Comparison of ENCODE assay signal across 8 mouse cellular contexts in genomic region chr7:118739975-118740531, GRCm38 (mm10). TPM values are rescaled to one million over a fixed set of nuclear protein-coding genes. Genes with fewer than 3 reads are reported as not detected.
DNase-seq lines count a peak whose midpoint lies in the region; ATAC-seq and TF ChIP-seq lines count a peak whose summit lies in the region.

Vps35l (plus strand) TSS chr7:118740226.

- H3K36me3 ChIP-seq in E14TG2a.4 (ENCODE audit: insufficient read depth, low read length) = peaks cover 7% of the 10 kb centered on the region
- peaks cover 22% of the 10 kb centered on the region for H3K36me3 ChIP-seq in forebrain, embryonic 12.5 days (replicated peaks)
- no peaks in the 10 kb centered on the region; the same call in 1 of the 2 replicates for H3K36me3 ChIP-seq in heart, embryonic 16.5 days (ENCODE audit: control insufficient read depth, insufficient read depth)
- peaks cover 16% of the 10 kb centered on the region for H3K36me3 ChIP-seq in liver, embryonic 13.5 days
- 0 out of 2 replicates have a peak, but pooled peaks cover 4% of the 10 kb centered on the region for H3K36me3 ChIP-seq in stomach, embryonic 15.5 days

- H3K4me1 ChIP-seq in E14TG2a.4 (replicated peaks; ENCODE audit: low read depth, low read length) = peaks cover 21% of the 10 kb centered on the region
- H3K4me1 ChIP-seq in forebrain, embryonic 12.5 days = peaks cover 13% of the 10 kb centered on the region
- peaks cover 7% of the 10 kb centered on the region for H3K4me1 ChIP-seq in heart, embryonic 16.5 days (ENCODE audit: control insufficient read depth, insufficient read depth, low read length)
- H3K4me1 ChIP-seq in liver, embryonic 13.5 days (replicated peaks) = peaks cover 29% of the 10 kb centered on the region
- H3K4me1 ChIP-seq in stomach, embryonic 15.5 days = peaks cover 9% of the 10 kb centered on the region; the same call in 1 of the 2 replicates

- peak within 1 kb of the TSS; percentile 66 for H3K4me2 ChIP-seq in forebrain, embryonic 12.5 days
- H3K4me2 ChIP-seq in heart, embryonic 16.5 days (ENCODE audit: low read depth, low read length) = peak within 1 kb of the TSS; percentile 84
- H3K4me2 ChIP-seq in liver, embryonic 13.5 days = peak within 1 kb of the TSS; percentile 85
- peak within 1 kb of the TSS; percentile 64 for H3K4me2 ChIP-seq in stomach, embryonic 15.5 days

- H3K4me3 ChIP-seq in E14TG2a.4 (replicated peaks; ENCODE audit: low read length) = peak within 1 kb of the TSS; percentile 85
- peak within 1 kb of the TSS; percentile 73 for H3K4me3 ChIP-seq in forebrain, embryonic 12.5 days (replicated peaks)
- peak within 1 kb of the TSS; percentile 82 for H3K4me3 ChIP-seq in heart, embryonic 16.5 days (ENCODE audit: low read length)
- peak within 1 kb of the TSS; percentile 80 for H3K4me3 ChIP-seq in liver, embryonic 13.5 days (replicated peaks)
- peak within 1 kb of the TSS; percentile 66 for H3K4me3 ChIP-seq in stomach, embryonic 15.5 days (replicated peaks)

- H3K27ac ChIP-seq in forebrain, embryonic 12.5 days = peak within 1 kb of the TSS; percentile 76
- peak within 1 kb of the TSS; percentile 70; the same call in 1 of the 2 replicates for H3K27ac ChIP-seq in heart, embryonic 16.5 days (ENCODE audit: low read length)
- H3K27ac ChIP-seq in liver, embryonic 13.5 days = peak within 1 kb of the TSS; percentile 75
- peak within 1 kb of the TSS; percentile 65; the same call in 1 of the 2 replicates for H3K27ac ChIP-seq in stomach, embryonic 15.5 days

- H3K27me3 ChIP-seq in E14TG2a.4 (ENCODE audit: insufficient read depth, low read length) = no peaks in the 10 kb centered on the region
- H3K27me3 ChIP-seq in forebrain, embryonic 12.5 days = no peaks in the 10 kb centered on the region
- 0 out of 2 replicates have a peak, but pooled peaks cover 2% of the 10 kb centered on the region for H3K27me3 ChIP-seq in heart, embryonic 16.5 days (ENCODE audit: control insufficient read depth, insufficient read depth, low read length)
- 0 out of 2 replicates have a peak, but pooled peaks cover 4% of the 10 kb centered on the region for H3K27me3 ChIP-seq in liver, embryonic 13.5 days
- H3K27me3 ChIP-seq in stomach, embryonic 15.5 days (replicated peaks) = no peaks in the 10 kb centered on the region

- DNase-seq in c-Kit-positive CD71-positive TER-119-negative erythroid progenitor cells, embryonic 14.5 days (ENCODE audit: low read depth) = peak; percentile 75
- DNase-seq in kidney, postnatal 25 days = peak; percentile 82 to 88
- DNase-seq in liver, embryonic 13.5 days = peak; percentile 57
- peak; percentile 81 for DNase-seq in neural tube, embryonic 10.5 days (ENCODE audit: extremely low spot score, low spot score)

- 1% methylated on average over 16 of the region's 16 CpGs for WGBS in forebrain, embryonic 12.5 days
- WGBS in heart, embryonic 16.5 days = 3% methylated on average over 16 of the region's 16 CpGs
- WGBS in liver, embryonic 13.5 days (ENCODE audit: insufficient replicate concordance) = 2% methylated on average over 16 of the region's 16 CpGs
- 4% methylated on average over 15 of the region's 16 CpGs for WGBS in stomach, embryonic 15.5 days

- TF ChIP-seq CTCF in E14TG2a.4 (conservative IDR thresholded peaks at IDR 0.05; ENCODE audit: low read length) = peak; percentile 82

- no peaks in the 10 kb centered on the region for H3K9me3 ChIP-seq in E14TG2a.4 (ENCODE audit: low read length)
- no peaks in the 10 kb centered on the region for H3K9me3 ChIP-seq in forebrain, embryonic 12.5 days
- H3K9me3 ChIP-seq in heart, embryonic 16.5 days (replicated peaks; ENCODE audit: control insufficient read depth, low read length) = no peaks in the 10 kb centered on the region
- H3K9me3 ChIP-seq in liver, embryonic 13.5 days (replicated peaks) = no peaks in the 10 kb centered on the region
- H3K9me3 ChIP-seq in stomach, embryonic 15.5 days = no peaks in the 10 kb centered on the region

- peak; percentile 90 for ATAC-seq in forebrain, embryonic 12.5 days (ENCODE audit: low FRiP score)
- peak; percentile 88 for ATAC-seq in heart, embryonic 16.5 days (replicated peaks; ENCODE audit: extremely low read depth, insufficient read depth, low FRiP score)
- peak; percentile 79 for ATAC-seq in liver, embryonic 13.5 days (ENCODE audit: low read depth)
- peak; percentile 82 for ATAC-seq in stomach, embryonic 15.5 days (ENCODE audit: insufficient read depth, low FRiP score, low read depth)

- H3K9ac ChIP-seq in forebrain, embryonic 12.5 days = peak within 1 kb of the TSS; percentile 75
- peak within 1 kb of the TSS; percentile 77 for H3K9ac ChIP-seq in heart, embryonic 16.5 days (ENCODE audit: low read length)
- peak within 1 kb of the TSS; percentile 78 for H3K9ac ChIP-seq in liver, embryonic 13.5 days
- H3K9ac ChIP-seq in stomach, embryonic 15.5 days = peak within 1 kb of the TSS; percentile 38; the same call in 1 of the 2 replicates

RNA-seq across cellular contexts. Expression of gene Vps35l, which starts in this region (rescaled TPM):
- polyA plus RNA-seq in forebrain, embryonic 12.5 days (2016; fragmentation: Nextera tagmentation; extraction: Ambion mirVana) = 89.2 and 91.5 TPM in 2 replicates
- 48.8 and 49.4 TPM in 2 replicates for polyA plus RNA-seq in heart, embryonic 16.5 days (2015; fragmentation: Nextera tagmentation; extraction: Ambion mirVana)
- 37.6 and 43.6 TPM in 2 replicates for polyA plus RNA-seq in liver, embryonic 13.5 days (2015; fragmentation: Nextera tagmentation; extraction: Ambion mirVana)
- polyA plus RNA-seq in stomach, embryonic 15.5 days (2015; fragmentation: Nextera tagmentation; extraction: Ambion mirVana) = 52.7 and 64.5 TPM in 2 replicates

Comparison
In these comparisons a context has a peak if more than half of its experiments do, and no peak if none do; other contexts are left out.
1. Peak in every context shown above with its lines: DNase-seq, ATAC-seq, H3K4me3 ChIP-seq and H3K27ac ChIP-seq.